Mouse (Mus musculus) stomach, embryonic 14.5 days (tissue): ENCODE data around the gene Jade2. TPM values are rescaled to one million over a fixed set of nuclear protein-coding genes. Genes with fewer than 3 reads are reported as not detected.

Source experiments
- ATAC-seq: fragments of 200-750 bp; cut with Nextera tagmentation; 2 replicates; pipeline ENCODE4 v1.8.0; 2017; ENCODE audit warnings: low read depth, moderate TSS enrichment; ENCODE audit not compliant: insufficient number of reproducible peaks, insufficient read depth, low FRiP score
- H3K27ac ChIP-seq: fragments of 300-500 bp; sonication (generic); 2 replicates; pipeline ENCODE4 v1.5.1; 2014; ENCODE audit warnings: mild to moderate bottlenecking, low read length, moderate library complexity, mixed read lengths
- H3K27me3 ChIP-seq: fragments of 300-500 bp; sonication (generic); 2 replicates; pipeline ENCODE4 v1.6.1; 2014; ENCODE audit warnings: low read length, control low read depth, mixed read lengths; ENCODE audit not compliant: control insufficient read depth, insufficient read depth
- H3K36me3 ChIP-seq: fragments of 300-500 bp; sonication (generic); 2 replicates; pipeline ENCODE4 v1.6.1; 2014; ENCODE audit warnings: mild to moderate bottlenecking, control low read depth, low read length, moderate library complexity, mixed read lengths; ENCODE audit not compliant: control insufficient read depth, insufficient read depth
- H3K4me1 ChIP-seq: fragments of 300-500 bp; sonication (generic); 2 replicates; pipeline ENCODE4 v1.6.1; 2014; ENCODE audit warnings: low read length, control low read depth, mixed read lengths; ENCODE audit not compliant: control insufficient read depth, insufficient read depth
- H3K4me2 ChIP-seq: fragments of 300-500 bp; sonication (generic); replicated peaks from 2 replicates; pipeline ENCODE4 v1.6.1; 2014; ENCODE audit warnings: low read depth, low read length, control low read depth
- H3K4me3 ChIP-seq: fragments of 300-500 bp; sonication (generic); 2 replicates; pipeline ENCODE4 v1.5.1; 2014; ENCODE audit warnings: low read depth, low read length, control low read depth
- H3K9ac ChIP-seq: fragments of 300-500 bp; sonication (generic); replicated peaks from 2 replicates; pipeline ENCODE4 v1.6.1; 2014; ENCODE audit warnings: low read depth, mild to moderate bottlenecking, control low read depth, low read length, moderate library complexity, mixed read lengths
- H3K9me3 ChIP-seq: fragments of 300-500 bp; sonication (generic); 2 replicates; pipeline ENCODE4 v1.6.1; 2016; ENCODE audit warnings: low read depth, low read length, control low read depth; ENCODE audit not compliant: control insufficient read depth
- WGBS: fragments of 180-500 bp; shearing (Covaris S2); extraction: QIAGEN DNeasy Blood & Tissue Kit; methylation state at CpG from one replicate; pipeline ENCODE4 v1.1.7; 2014; 5-methylcytosine and 5-hydroxymethylcytosine counted together
- polyA plus RNA-seq: library from polyadenylated mRNA; unstranded; fragments of >200 nt; fragmentation: Nextera tagmentation; extraction: Ambion mirVana; gene quantifications from 2 replicates; pipeline ENCODE4 v1.2.1, GENCODE M21; 2014

Jade2 gene
- polyA plus RNA-seq, 1 experiment from 2014 or later: 1.8 TPM

DNA sequence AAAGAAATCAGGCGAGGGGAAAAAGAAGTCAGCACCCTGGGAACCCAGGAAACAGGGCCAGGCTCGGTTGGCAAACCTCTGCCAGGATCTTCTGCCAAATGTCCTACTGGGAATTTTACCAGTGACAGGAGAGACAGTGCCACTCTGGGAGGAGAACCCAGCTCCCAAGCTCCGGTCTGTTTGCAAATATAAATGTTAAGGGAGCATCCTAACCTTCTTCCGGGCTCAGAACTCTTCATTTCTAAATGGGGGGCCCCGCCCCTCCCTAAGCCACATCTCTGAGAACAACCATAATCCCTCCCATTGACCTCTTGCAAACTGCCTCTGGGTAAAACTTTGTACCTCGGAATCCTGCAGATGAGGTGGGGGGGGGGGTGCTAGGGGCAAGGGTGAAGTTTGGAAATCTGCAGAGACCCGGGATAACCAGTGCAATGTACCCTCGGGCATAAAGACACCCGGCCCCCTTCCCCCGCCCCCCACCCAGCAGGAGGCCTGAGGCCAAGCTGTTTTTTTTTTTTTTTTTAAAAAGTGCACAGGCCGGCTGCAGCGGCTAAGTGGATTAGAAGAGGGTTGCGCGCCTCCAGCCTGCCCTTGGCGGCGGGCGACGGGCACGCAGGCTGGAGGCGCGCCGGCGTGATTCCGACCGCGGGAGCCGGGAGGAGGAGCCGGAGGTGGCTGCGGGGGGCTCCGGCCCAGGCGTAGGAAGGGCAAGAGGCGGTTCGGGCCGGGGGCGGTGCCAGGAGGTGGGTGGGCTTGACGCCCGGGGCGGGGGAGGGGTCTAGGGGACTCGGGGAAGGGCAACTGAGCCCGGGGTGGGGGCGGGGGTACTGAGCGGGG is 2.3 kb downstream of the Jade2 start:
- peak; percentile 84 for ATAC-seq
- Histone ChIP-seq H3K4me3 (peak overlapping the region; percentile 62), H3K27ac (peak overlapping the region; percentile 95), H3K9me3 (no peaks in the 10 kb centered on the region), H3K4me1 (peaks cover 6% of the 10 kb centered on the region; the same call in 1 of the 2 replicates), H3K4me2 (peak overlapping the region; percentile 89), H3K27me3 (no peaks in the 10 kb centered on the region), H3K36me3 (no peaks in the 10 kb centered on the region), H3K9ac (peak overlapping the region; percentile 58)
- WGBS: 4% methylated on average over 34 of the region's 42 CpGs

DNA sequence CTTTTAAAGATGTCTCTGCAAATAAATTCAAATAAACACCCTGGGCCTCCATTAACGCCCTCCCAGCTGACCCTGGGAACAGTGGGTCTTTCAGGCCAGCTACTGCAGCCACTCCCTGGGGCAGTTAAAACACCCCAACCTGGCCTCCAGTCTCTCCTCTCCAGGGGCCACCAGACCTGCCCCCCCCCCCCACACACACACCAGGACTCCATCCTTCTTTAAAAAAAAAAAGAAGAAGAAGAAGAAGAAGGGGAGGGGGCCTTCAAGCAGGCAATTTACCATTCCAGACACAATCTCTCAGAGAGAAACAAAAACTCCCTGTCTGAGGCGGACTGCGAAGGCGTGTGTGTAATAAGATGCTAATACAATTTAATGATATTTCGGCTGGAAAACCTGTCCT is 4.9 kb downstream of the Jade2 start:
- Histone ChIP-seq H3K27me3 (no peaks in the 10 kb centered on the region), H3K36me3 (no peaks in the 10 kb centered on the region), H3K4me2 (no peak overlapping the region), H3K9me3 (no peaks in the 10 kb centered on the region), H3K4me1 (peaks cover 6% of the 10 kb centered on the region; the same call in 1 of the 2 replicates), H3K9ac (no peak overlapping the region), H3K4me3 (no peak overlapping the region), H3K27ac (no peak overlapping the region)
- ATAC-seq: no peak
- 63% methylated on average over 5 of the region's 5 CpGs for WGBS

DNA sequence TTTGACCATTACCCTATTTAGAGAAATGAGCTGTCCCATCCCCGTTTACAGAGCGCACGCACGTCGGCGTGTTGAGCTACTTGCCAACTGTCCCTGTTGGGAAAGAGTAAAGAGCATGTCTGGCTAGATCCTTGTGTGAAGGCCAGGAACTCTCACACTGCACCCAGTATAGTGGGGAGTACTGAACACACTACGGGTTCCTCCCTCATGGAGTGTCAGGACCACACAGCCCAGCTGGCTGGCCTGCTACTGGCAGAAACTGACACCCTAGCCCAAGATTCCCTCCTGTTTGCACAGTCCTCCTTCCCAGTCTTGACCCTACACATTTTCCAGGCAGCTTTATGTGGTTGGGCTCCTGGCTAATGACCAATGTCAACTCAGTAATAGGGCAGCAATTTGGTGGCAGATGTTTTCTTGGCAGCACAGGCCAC is 5.3 kb downstream of the Jade2 start:
- Histone ChIP-seq H3K4me3 (no peak overlapping the region), H3K27me3 (no peaks in the 10 kb centered on the region), H3K36me3 (no peaks in the 10 kb centered on the region), H3K27ac (no peak overlapping the region), H3K9me3 (no peaks in the 10 kb centered on the region), H3K9ac (no peak overlapping the region), H3K4me2 (no peak overlapping the region), H3K4me1 (peaks cover 6% of the 10 kb centered on the region; the same call in 1 of the 2 replicates)
- no peak for ATAC-seq
- WGBS: 74% methylated on average over 7 of the region's 7 CpGs

DNA sequence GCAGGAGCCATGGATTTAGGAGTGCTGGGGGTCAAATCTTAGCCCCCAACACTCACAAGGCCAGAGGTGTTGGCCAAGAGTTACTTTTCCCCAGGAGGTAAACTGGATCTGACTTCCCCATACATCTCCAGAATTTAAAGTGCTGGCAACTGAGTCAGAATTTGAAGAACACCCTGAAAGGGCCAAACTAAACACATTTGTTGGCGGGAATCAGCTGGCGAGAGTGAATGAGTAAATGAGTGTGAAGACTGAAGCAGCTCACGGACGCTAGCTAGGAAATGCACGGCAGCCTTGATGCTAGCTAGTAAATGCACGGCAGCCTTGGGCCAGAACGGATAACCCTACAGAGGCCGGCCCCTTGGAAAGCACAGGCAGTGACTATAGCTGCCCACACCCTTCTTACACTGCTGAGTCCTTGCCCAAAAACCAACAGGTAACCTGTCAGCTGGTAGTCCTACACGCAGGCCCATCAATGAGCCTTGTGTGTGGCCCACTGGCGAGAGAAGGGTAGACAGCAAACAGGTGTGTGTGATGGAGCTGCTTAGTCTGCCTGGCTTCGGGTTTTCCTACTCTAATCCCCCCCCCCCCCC is 6.6 kb downstream of the Jade2 start:
- H3K9me3 ChIP-seq: no peaks in the 10 kb centered on the region
- H3K9ac ChIP-seq: no peak overlapping the region
- H3K27me3 ChIP-seq: no peaks in the 10 kb centered on the region
- H3K4me1 ChIP-seq: peaks cover 6% of the 10 kb centered on the region; the same call in 1 of the 2 replicates
- H3K27ac ChIP-seq: no peak overlapping the region
- H3K4me2 ChIP-seq: no peak overlapping the region
- H3K36me3 ChIP-seq: peaks cover 8% of the 10 kb centered on the region
- WGBS: 74% methylated on average over 11 of the region's 11 CpGs
- ATAC-seq: no peak
- no peak overlapping the region for H3K4me3 ChIP-seq

DNA sequence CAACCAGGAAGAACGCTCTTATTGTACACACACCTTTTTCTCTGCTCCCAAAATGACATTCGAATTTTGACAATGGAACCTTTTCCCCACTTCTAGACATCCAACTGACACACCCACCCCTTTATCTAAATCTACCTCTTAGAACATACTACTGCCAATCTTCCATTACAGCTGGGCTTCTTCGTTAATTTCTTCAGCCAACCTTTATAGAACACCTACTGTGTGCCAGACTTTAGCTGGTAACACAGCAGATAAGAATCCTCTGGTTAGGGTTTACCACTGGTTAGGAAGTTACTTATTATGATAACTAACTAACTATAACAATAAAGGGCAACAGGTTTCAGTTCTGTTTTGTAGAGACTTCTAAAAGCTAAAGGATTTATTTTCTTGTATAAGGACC is 9.1 kb downstream of the Jade2 start:
- H3K9ac ChIP-seq: no peak overlapping the region
- no peaks in the 10 kb centered on the region for H3K4me1 ChIP-seq
- peaks cover 8% of the 10 kb centered on the region for H3K36me3 ChIP-seq
- ATAC-seq: no peak
- no peak overlapping the region for H3K27ac ChIP-seq
- no peaks in the 10 kb centered on the region for H3K27me3 ChIP-seq
- H3K4me3 ChIP-seq: no peak overlapping the region
- no peaks in the 10 kb centered on the region for H3K9me3 ChIP-seq
- WGBS: 85% methylated on average over 3 of the region's 3 CpGs
- H3K4me2 ChIP-seq: no peak overlapping the region

DNA sequence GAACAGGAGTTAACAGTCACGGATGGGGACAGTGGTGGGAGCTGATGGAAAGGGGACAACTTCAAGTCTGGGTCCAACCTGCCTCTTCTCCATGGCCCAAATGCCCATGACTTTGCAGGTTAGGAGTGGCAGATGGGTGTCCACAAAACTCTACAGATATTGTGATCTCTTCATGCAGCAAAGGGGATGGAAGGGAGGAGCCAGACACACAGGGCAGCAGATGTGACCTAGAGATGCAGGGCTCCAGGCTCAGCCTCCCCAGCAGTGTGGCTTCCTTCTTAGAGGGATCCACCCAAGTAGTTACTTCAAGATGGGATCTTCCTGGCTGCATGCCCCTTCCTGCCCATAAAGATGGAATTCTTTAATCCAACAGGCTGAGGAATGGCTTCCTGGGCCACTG is 9.6 kb downstream of the Jade2 start:
- Histone ChIP-seq H3K27me3 (no peaks in the 10 kb centered on the region), H3K36me3 (peaks cover 8% of the 10 kb centered on the region), H3K4me3 (no peak overlapping the region), H3K9me3 (no peaks in the 10 kb centered on the region), H3K4me2 (no peak overlapping the region), H3K4me1 (no peaks in the 10 kb centered on the region), H3K27ac (no peak overlapping the region), H3K9ac (no peak overlapping the region)
- 89% methylated on average over 1 of the region's 1 CpGs for WGBS
- no peak for ATAC-seq

DNA sequence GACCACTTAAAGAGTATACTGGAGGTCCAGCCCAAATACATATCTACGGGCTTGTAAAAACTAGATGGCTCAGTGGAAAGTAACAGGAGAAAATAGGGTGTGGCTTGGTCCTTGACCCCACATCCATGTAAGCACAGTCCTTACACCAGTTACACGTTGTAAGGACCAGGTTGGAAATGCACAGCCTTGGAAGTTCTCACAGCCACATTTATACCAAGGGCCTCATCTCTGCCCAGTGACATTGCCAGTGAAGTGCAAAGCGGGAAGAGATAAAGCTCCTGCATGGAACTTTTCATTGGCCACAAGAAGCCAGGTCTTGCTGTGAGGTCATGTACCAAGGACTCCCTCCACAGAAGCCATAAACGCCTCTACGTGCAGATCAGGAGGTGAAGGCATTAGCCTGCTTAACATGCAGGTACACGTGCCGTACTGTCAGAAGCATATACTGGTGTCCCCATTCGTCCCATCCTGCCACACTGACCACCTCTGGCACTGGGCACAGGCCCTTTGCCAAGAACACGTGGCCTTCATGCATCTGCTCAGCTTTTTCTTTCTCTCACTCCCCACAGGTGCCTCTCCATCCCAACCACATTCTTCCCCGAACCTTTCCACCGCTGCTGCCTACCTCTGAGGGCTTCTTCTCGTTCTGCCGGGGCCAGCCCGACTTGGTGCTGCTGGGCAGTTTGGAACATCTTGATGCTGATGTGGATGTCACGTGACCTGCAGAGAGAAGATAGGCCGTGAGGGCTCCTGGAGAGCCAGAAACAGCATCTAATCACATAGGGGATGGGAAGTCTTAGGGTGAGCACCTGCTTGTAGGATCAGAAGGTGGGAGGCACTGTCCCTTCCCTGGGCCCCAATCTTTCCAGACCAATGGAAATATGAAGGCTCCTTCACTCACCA is 11.2 kb downstream of the Jade2 start:
- Histone ChIP-seq H3K9ac (no peak overlapping the region), H3K36me3 (peaks cover 8% of the 10 kb centered on the region), H3K4me3 (no peak overlapping the region), H3K9me3 (no peaks in the 10 kb centered on the region), H3K27ac (no peak overlapping the region), H3K4me1 (no peaks in the 10 kb centered on the region), H3K4me2 (no peak overlapping the region), H3K27me3 (no peaks in the 10 kb centered on the region)
- ATAC-seq: no peak
- WGBS: 88% methylated on average over 16 of the region's 16 CpGs

DNA sequence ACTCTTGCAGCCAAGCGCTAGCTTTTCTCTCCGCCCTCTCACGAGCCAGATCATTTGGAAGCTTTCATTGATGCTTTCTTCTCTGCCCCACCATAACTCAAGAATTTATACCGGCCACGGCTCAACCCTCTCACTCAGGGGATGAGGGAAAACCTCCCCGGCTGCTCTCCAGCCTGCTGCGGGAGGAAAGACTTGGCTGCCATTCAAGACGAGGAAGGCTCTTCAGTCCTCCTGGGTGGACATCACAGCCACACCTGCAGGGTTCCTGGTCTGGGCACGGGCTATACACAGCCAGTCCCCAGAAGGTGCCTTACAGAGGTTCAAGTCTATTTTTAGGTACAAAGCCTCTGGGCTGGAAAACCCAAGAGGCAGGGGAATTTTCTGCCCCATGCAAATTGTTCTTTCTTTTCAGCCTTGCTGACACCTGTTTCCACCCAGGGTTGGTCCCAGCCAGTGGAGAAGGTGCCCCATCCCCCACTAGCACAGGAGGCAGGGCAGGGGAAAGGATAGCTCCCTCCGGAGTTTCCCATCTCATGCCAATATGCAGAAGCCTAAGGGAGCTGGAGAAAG is 12.8 kb downstream of the Jade2 start:
- Histone ChIP-seq H3K4me3 (no peak overlapping the region), H3K4me1 (no peaks in the 10 kb centered on the region), H3K9me3 (no peaks in the 10 kb centered on the region), H3K9ac (no peak overlapping the region), H3K27me3 (no peaks in the 10 kb centered on the region), H3K27ac (no peak overlapping the region), H3K36me3 (peaks cover 8% of the 10 kb centered on the region), H3K4me2 (no peak overlapping the region)
- WGBS: 62% methylated on average over 10 of the region's 10 CpGs
- no peak for ATAC-seq
